10 mouse cellular contexts compared by ENCODE assay signal in the genomic region with DNA sequence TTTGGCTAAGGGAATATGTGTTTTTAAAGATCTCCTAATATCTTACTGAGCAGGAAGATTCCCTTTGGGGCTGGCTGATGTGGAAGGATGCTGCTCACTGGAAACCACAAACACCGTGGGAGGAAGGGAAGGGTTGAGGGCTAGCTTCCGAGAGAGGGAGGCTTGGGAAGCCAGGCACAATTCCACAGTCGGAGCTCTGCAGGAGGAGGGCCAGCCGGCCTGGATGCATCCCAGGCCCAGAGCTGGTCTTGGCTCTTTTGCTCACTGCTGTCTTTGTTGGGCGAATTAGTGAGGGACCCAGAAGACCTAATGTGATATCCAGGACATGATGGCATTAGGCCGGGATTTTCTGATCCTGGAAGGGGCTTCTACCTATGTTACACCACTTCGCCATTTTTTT. TPM values are rescaled to one million over a fixed set of nuclear protein-coding genes. Genes with fewer than 3 reads are reported as not detected.
DNase-seq lines count a peak whose midpoint lies in the region; ATAC-seq and TF ChIP-seq lines count a peak whose summit lies in the region.
"Had no signal": no experiment of that assay in that cellular context is flagged by ENCODE, and none has a peak within 500 bp of the region (broad histone marks: within the 10 kb centered on the region; RNA-seq: fewer than 3 reads in every experiment).

No protein-coding gene starts in this region.

- H3K4me2 ChIP-seq in liver, embryonic 13.5 days = peak overlapping the region; percentile 85

- peak; percentile 60 for DNase-seq in cerebellum, adult 11-12 months
- DNase-seq in cerebellum, adult 9-10 months = no peak
- DNase-seq in lung, postnatal 14 days = peak; percentile 28
- DNase-seq in lung, adult 2 months = no peak
- peak; percentile 58 for DNase-seq in gastrocnemius, postnatal 10 days
- DNase-seq in liver, embryonic 13.5 days = no peak
- no peak for DNase-seq in B cell, adult 2 months
- DNase-seq in neural tube, embryonic 10.5 days (ENCODE audit: extremely low spot score, low spot score) = no peak
- DNase-seq: kidney, adult 18-20 months had no signal

- WGBS in lung, adult 2 months = 65% methylated on average over 7 of the region's 7 CpGs
- WGBS in liver, embryonic 13.5 days (ENCODE audit: insufficient replicate concordance) = 72% methylated on average over 7 of the region's 7 CpGs

- no peak for ATAC-seq in liver, embryonic 13.5 days (ENCODE audit: low read depth)

- H3K4me1 ChIP-seq in lung, adult 2 months (ENCODE audit: control insufficient read depth, insufficient read depth, low read length) = no peaks in the 10 kb centered on the region
- peaks cover 98% of the 10 kb centered on the region for H3K4me1 ChIP-seq in liver, embryonic 13.5 days (replicated peaks)

- H3K27ac ChIP-seq in liver, embryonic 13.5 days = peak overlapping the region; percentile 98
- H3K27ac ChIP-seq: macrophage had no signal

- no peaks in the 10 kb centered on the region for H3K36me3 ChIP-seq in liver, embryonic 13.5 days

- no peak overlapping the region for H3K4me3 ChIP-seq in lung, adult 2 months (replicated peaks; ENCODE audit: extremely low read depth, low read depth, low read length)
- peak overlapping the region; percentile 18 for H3K4me3 ChIP-seq in liver, embryonic 13.5 days (replicated peaks)

- H3K9me3 ChIP-seq in liver, embryonic 13.5 days (replicated peaks) = no peaks in the 10 kb centered on the region

- no peak for TF ChIP-seq POLR2A in lung, adult 2 months (IDR thresholded peaks at IDR 0.05; ENCODE audit: borderline replicate concordance, extremely low read depth, low read depth, low read length)

- peaks cover 2% of the 10 kb centered on the region; the same call in 1 of the 2 replicates for H3K27me3 ChIP-seq in liver, embryonic 13.5 days

- no peak for TF ChIP-seq CTCF in lung, adult 2 months (IDR thresholded peaks at IDR 0.05; ENCODE audit: insufficient read depth, low read length)

- H3K9ac ChIP-seq in liver, embryonic 13.5 days = peak overlapping the region; percentile 76

RNA-seq across cellular contexts. Expression of a gene that starts 6.9 kb away (rescaled TPM):
- 28.4 and 29.6 TPM in 2 replicates for polyA plus RNA-seq in lung, adult 2 months (2012; rRNA removed)
- 10 to 100 TPM; 25.9 to 28.9 TPM for total RNA-seq in gastrocnemius, postnatal 10 days (2021)
- polyA plus RNA-seq in liver, embryonic 13.5 days (2015; fragmentation: Nextera tagmentation; extraction: Ambion mirVana) = 109 and 113 TPM in 2 replicates

Comparison
In these comparisons a context has a peak if more than half of its experiments do, and no peak if none do; other contexts are left out.
1. DNase-seq: peak in cerebellum, adult 11-12 months (single experiment), lung, postnatal 14 days (single experiment) and gastrocnemius, postnatal 10 days (single experiment); none in cerebellum, adult 9-10 months (single experiment), lung, adult 2 months (single experiment), liver, embryonic 13.5 days (single experiment), B cell, adult 2 months (0 of 2) and neural tube, embryonic 10.5 days (single experiment).